Mouse (Mus musculus) T-cell, adult 2 months (primary cell): ENCODE data around the gene Tspoap1.

ENCODE experiments used
- DNase-seq: peaks from one replicate; pipeline ENCODE4 v3.0.0; 2022; ENCODE audit warnings: low spot score

The Tspoap1 gene

GRCm38 (mm10) chr11:87760301-87761081 is at the start of gene Tspoap1:
Gene Tspoap1, plus strand, starts transcription at chr11:87760541.
- DNase-seq = no peak

DNA sequence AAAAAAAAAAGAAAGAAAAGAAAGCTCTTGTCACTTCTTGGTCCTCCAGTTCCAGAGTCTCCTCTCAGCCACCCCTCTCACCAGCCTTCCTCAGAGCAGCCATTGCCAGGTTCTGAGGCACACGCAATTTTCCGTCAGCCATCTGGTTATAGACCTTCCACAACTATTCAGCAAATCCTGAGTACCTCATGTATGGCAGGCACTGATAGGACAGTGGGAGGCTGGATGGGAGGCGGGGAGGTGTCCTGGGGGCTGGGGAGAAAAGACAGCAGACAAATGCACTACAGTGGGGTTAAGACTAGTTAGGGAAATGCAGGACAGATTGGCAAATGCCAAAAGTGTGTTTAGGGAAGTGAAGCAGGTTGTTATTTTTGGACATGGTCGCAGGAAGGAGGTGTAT is 48.2 kb upstream of the Tspoap1 start:
- no peak for DNase-seq

GRCm38 (mm10) chr11:87715999-87716398 is 44.3 kb upstream of the Tspoap1 start:
- DNase-seq = no peak

- DNase-seq = no peak
These were observed 40.8 kb upstream of the Tspoap1 start for GRCm38 (mm10) chr11:87719526-87719925.

GRCm38 (mm10) chr11:87720324-87720723 is 40.0 kb upstream of the Tspoap1 start:
- DNase-seq = peak; percentile 79

DNA sequence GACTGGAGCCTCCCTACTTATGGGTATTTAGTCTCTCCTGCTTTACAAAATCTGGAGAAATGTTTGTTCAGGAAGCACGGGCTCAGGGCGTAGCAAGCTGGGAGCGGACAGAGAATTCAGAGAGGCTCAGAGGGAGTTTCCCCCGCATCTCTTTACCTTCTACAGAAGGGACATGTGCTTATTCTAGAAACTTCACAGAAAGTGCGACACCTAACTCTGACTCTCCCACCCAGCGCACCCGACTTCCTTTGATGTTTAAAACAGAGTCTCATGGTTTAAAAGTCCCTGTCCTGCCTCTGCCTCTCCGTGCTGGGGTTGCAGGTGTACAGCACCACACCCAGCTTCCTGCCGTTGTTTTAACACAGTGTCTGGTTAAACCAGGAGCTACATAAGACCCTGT is 39.5 kb upstream of the Tspoap1 start:
- DNase-seq = peak; percentile 90

- DNase-seq = no peak
These were observed 38.2 kb upstream of the Tspoap1 start for GRCm38 (mm10) chr11:87722168-87722567.

GRCm38 (mm10) chr11:87722891-87723290 is 37.5 kb upstream of the Tspoap1 start:
- no peak for DNase-seq

- DNase-seq = no peak
These were observed 34.8 kb upstream of the Tspoap1 start for GRCm38 (mm10) chr11:87725515-87725914.

DNA sequence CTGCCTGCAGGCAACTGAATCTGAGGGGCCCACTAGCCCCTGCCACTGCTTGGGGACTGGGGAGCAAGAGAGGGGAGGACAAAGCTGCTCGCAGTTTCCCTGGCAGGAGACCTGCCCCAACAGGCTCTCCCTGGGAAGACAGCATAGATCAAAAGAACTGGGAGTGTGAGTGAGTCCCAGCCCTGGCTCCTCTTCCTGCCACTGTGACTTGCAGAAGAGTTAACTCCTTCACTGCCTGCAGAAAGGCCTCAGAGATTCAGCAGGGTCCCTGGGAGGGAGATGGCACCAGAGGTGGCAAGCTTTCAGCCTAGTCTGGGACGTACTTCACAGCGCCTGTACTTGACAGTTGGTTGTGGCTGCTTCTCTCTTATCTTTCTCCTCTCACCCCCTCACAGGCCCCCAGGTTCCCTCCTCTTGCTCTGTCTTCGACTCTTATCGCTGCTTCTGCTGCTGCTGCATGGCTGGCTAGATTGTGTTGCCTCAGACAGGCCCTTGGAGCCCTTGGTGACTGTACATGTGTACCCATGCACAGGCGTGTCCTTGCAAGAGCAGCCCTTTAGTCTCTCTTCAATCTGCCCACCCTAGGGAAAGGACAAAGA is 34.3 kb upstream of the Tspoap1 start:
- peak; percentile 21 for DNase-seq

DNA sequence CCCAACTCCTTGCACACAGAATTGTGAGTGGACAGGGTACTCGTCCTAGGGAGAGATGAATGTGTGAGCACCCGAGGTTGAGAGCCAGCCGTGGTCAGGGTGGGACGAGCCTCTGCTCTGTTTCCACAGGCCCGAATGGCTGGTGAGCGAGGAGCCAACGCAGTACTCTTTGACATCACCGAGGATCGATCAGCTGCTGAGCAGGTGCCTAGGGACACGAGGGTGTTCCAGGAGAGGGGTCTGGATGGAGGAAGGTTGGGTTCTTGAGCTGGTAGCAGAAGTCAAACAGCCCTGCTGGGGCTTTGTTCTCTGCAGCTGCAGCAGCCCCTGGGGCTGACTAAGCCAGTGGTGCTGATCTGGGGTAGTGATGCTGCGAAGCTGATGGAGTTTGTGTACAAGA is 33.3 kb upstream of the Tspoap1 start:
- no peak for DNase-seq

DNA sequence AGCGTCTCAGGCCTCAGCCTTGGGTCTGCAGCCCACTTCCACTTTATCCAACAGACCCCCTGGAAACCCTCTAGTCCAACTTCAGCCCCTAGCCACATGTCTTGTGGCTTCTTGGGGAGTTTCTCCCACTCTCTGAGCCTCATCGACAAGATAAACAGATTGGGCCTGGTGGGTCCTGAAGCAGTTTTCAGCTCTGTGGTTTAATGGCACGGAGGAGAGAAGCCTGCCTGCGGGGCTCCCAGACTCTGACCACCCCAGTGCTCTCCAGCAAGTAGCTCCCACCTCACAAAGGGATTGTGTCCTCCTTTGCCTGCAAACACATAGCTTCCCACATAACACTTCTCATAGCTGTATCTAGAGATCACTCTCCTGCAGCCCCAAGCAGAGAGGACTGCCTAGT is 32.9 kb upstream of the Tspoap1 start:
- no peak for DNase-seq

- no peak for DNase-seq
These were observed 31.3 kb upstream of the Tspoap1 start for GRCm38 (mm10) chr11:87728850-87729592.

DNA sequence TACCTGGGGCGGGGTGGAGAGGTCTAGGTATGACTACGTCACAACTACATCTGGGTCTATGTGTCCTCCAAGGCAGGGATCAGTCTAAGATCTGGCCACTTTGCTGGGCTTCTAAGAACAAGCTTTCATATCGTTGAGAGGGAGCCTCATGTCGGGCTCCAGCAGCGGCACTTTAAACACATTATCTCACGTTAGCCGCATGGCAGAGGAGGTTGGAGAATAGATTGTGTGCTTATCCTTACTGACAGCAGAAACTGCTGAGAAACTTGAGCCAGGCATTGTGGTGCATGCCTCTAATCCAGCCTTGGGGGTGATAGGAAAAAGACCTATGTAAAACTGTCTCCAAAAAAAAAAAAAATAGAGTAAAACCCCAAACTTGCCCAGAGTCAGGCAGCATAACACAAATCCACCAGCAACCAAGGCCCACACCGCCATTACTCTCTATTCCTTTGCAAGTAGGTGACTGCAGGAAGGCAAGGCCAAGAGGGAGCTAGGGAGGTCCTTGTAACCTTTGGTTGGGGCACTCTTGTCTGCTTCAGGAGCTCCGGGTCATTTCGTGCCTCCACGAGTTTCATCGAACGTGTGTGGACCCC is 30.7 kb upstream of the Tspoap1 start:
- no peak for DNase-seq

- DNase-seq = no peak
These were observed 29.6 kb upstream of the Tspoap1 start for GRCm38 (mm10) chr11:87730652-87731310.

DNA sequence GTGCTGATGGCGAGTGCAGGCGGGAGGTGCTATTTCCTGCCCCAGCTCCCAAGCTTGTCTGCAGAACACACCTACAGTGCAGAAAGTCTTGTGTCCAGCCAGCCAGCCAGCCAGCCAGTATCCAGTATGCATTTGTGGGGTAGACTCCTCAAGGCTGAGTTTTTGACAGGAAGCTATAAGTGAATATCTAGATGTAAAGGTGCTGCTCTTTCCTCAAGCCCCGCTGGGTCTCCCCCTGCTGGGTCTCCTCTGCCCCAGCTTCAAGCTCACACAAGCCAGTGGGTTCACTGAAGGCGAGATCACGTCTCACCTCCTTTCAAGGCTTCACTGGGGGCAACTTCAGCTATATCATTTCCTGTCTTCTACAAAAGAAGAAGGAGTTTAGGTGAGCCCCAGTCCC is 26.0 kb upstream of the Tspoap1 start:
- DNase-seq = peak; percentile 56

GRCm38 (mm10) chr11:87735691-87736090 is 24.6 kb upstream of the Tspoap1 start:
- DNase-seq = no peak

DNA sequence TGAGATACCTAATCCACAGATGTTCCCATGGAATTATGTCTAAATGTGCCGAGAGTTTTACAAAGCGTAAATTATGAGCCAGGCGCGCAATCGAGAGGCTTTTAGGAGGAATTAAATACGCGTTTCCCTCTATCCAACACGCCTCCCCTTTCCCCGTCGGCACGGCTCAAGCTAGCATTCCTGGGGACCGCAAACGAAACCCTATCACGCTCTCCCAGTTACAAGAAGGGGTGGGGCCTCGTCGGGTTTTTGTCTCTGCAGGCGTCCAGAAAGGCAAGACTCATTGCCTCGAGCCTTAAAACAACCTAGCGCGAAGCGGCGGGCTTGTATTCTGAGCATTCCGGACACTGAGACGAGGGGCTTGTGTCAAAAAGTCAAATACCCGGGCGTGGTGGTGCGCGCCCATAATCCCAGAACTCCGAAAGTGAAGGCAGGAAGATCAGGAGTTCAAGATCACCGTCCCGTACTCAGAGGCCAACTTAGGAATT is 23.6 kb upstream of the Tspoap1 start:
- DNase-seq = peak; percentile 57

DNA sequence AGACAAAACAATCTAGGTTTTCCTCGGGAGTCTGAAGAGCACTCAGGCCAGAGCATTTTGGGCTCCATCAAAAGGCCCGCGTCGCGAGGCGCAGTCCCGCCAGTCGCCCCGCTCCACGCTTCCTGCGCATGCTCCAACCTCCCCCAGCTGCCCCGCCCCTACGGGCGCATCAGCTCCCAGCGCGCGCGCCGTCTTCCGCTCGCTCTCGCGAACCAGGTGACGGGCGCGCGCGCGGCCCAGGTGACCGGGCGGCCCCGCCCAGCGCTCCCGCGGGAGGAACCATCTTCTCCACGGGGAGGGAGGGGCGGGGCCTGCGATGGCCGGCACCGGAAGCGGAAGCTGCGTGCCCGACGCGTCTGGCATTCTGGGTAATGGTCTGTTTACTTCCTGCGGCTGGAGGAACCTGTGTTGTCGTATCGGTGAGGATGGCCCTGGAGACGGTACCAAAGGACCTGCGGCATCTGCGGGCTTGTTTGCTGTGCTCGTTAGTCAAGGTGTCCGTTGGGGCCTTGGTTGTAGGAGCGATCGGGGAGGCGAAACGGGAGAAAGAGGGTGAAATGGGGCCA is 23.1 kb upstream of the Tspoap1 start, which contains the start of gene Supt4a:
Gene Supt4a, plus strand, starts transcription at position 378 of the 566 bp plus-strand sequence.
- peak; percentile 96 for DNase-seq

GRCm38 (mm10) chr11:87743691-87744090 is 16.6 kb upstream of the Tspoap1 start:
- DNase-seq = no peak

DNA sequence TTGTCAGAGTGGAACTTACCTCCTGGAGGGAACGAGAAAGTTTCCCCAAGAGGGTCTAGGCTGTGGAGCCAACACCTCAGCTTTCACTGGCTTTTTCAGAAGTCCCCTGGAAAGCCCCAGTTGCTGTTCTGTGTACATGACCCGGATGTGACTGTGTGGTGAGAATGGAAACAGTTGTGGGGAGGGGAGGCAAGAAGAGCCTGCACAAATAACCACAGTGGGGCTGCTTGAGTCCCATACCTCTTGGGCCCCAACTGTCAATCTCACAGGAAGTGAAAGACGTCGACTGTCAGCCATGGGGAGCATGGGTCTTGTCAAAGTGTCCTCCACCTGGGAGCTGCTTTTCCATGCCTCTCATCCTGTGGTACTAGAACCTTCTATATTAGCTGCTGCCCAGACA is 15.4 kb upstream of the Tspoap1 start:
- DNase-seq = peak; percentile 93
